Mouse (Mus musculus): Measurements from ENCODE around the gene Cnrip1. TPM values are rescaled to one million over a fixed set of nuclear protein-coding genes. Genes with fewer than 3 reads are reported as not detected.
"Not testable (repeated sequence)": the region's sequence is repeated elsewhere in the genome, so short reads cannot be mapped to it uniquely, and the experiment has no call there.

Cnrip1 gene
- polyA plus RNA-seq, 1 experiment from 2014 or later: 37.4 TPM

GRCm38 (mm10) chr11:17045806-17046205 lies 5.6 kb upstream of the Cnrip1 start:
- H3K9ac ChIP-seq (replicated peaks): no peak overlapping the region
- no peaks in the 10 kb centered on the region for H3K9me3 ChIP-seq
- 91% methylated on average over 2 of the region's 2 CpGs for WGBS
- H3K27ac ChIP-seq (replicated peaks): no peak overlapping the region
- no peaks in the 10 kb centered on the region for H3K36me3 ChIP-seq
- H3K4me2 ChIP-seq (replicated peaks): no peak overlapping the region
- no peaks in the 10 kb centered on the region for H3K4me1 ChIP-seq
- no peak for ATAC-seq (ENCODE audit: low FRiP score, low read depth)
- H3K27me3 ChIP-seq: no peaks in the 10 kb centered on the region
- no peak overlapping the region for H3K4me3 ChIP-seq

DNA sequence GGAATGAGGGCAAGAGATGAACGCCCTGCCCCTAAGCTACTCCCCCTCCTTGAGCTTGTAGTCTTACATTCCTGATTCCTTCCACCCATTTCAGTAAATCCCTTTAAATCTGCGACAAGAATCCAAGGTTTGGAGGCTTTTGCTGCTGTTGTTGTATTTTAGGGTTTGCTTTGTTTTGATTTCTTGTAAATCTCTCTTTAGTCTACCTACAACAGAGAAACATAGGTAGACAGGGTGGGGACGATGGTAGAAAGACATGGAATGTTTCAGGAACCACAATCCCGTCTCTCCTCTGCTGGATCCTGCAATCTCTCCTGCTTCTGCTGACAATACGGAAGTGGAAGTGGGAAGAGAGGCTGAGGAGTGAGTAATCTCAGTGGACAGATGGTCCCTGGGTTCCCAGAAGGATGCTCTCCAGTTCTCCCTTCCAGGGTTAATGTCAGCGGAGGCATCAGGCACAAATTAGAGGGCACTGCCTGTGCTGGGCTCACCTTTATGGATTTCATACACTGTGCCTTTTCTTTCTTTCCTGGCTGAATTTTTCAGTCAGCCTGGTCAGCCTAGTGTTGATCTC lies 1.2 kb downstream of the Cnrip1 start:
- WGBS: 18% methylated on average over 6 of the region's 6 CpGs
- Histone ChIP-seq H3K9me3 (no peaks in the 10 kb centered on the region), H3K36me3 (no peaks in the 10 kb centered on the region), H3K4me1 (0 out of 2 replicates have a peak, but pooled peaks cover 4% of the 10 kb centered on the region), H3K27ac (replicated peaks) (peak overlapping the region; percentile 88), H3K4me3 (peak overlapping the region; percentile 70), H3K27me3 (no peaks in the 10 kb centered on the region), H3K4me2 (replicated peaks) (peak overlapping the region; percentile 78), H3K9ac (replicated peaks) (peak overlapping the region; percentile 77)
- no peak for ATAC-seq (ENCODE audit: low FRiP score, low read depth)

GRCm38 (mm10) chr11:17069360-17069759 lies 18.0 kb downstream of the Cnrip1 start:
- H3K9ac ChIP-seq (replicated peaks); H3K36me3 ChIP-seq: not testable (repeated sequence)
- 90% methylated on average over 2 of the region's 2 CpGs for WGBS

DNA sequence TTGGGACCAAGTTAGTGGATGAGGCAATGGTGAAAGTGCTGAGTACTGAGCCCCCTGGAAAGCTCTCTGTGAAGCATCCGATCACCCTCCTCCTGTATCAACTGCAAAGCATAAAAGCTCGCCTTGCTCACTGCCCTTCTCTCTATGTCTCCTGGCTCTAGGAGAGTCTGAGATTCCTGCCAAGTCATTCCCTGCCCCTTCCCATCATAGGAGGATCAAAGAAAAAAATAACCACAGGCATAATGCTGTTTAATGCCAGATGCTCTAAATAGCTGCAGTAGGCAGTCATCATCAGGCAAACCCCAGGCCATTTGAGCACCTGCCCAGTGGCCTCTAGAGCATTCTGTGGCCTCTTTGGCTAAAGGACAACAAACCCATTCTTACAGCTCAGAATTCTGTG lies 24.3 kb downstream of the Cnrip1 start:
- Histone ChIP-seq H3K27me3 (no peaks in the 10 kb centered on the region), H3K4me1 (no peaks in the 10 kb centered on the region), H3K9ac (replicated peaks) (no peak overlapping the region), H3K4me3 (no peak overlapping the region), H3K36me3 (0 out of 2 replicates have a peak, but pooled peaks cover 4% of the 10 kb centered on the region), H3K9me3 (no peaks in the 10 kb centered on the region), H3K4me2 (replicated peaks) (no peak overlapping the region), H3K27ac (replicated peaks) (no peak overlapping the region)
- no peak for ATAC-seq (ENCODE audit: low FRiP score, low read depth)
- WGBS: 85% methylated on average over 2 of the region's 2 CpGs

More at GRCm38 (mm10) chr11:17069360-17069759, 18.0 kb downstream of the Cnrip1 start:
- H3K9me3 ChIP-seq; H3K27ac ChIP-seq (replicated peaks); H3K4me1 ChIP-seq; H3K4me3 ChIP-seq; H3K4me2 ChIP-seq (replicated peaks); H3K27me3 ChIP-seq; ATAC-seq (ENCODE audit: low FRiP score, low read depth): not testable (repeated sequence)

DNA sequence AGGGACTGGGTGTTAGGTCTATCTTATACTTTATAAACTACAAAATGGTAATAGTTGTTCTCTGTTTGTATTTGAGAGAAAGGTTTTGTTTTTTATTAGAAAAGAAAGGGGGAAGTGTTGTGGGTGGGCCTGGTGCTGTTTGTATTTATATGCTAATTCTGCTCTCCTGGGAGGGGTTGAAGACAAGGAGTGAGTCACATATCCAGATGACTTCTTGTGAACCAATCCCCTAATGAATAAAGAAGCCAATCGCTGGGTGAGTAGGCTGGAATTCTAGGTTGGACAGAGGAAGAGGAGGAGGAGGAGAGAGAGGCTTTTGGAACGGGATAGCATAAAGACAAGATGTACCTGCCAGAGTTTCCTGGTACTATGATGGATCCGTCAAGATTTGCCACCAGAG lies 30.7 kb downstream of the Cnrip1 start:
- Histone ChIP-seq H3K27me3 (no peaks in the 10 kb centered on the region), H3K4me1 (no peaks in the 10 kb centered on the region), H3K27ac (replicated peaks) (no peak overlapping the region), H3K4me3 (no peak overlapping the region), H3K9me3 (no peaks in the 10 kb centered on the region), H3K36me3 (0 out of 2 replicates have a peak, but pooled peaks cover 4% of the 10 kb centered on the region), H3K4me2 (replicated peaks) (no peak overlapping the region), H3K9ac (replicated peaks) (no peak overlapping the region)
- 41% methylated on average over 3 of the region's 3 CpGs for WGBS
- no peak for ATAC-seq (ENCODE audit: low FRiP score, low read depth)

GRCm38 (mm10) chr11:17082953-17083352 lies 31.6 kb downstream of the Cnrip1 start:
- no peaks in the 10 kb centered on the region for H3K27me3 ChIP-seq
- H3K9me3 ChIP-seq: no peaks in the 10 kb centered on the region
- ATAC-seq (ENCODE audit: low FRiP score, low read depth): peak; percentile 42; the same call in 1 of the 2 replicates
- 61% methylated on average over 2 of the region's 2 CpGs for WGBS
- 0 out of 2 replicates have a peak, but pooled peaks cover 4% of the 10 kb centered on the region for H3K36me3 ChIP-seq
- no peak overlapping the region for H3K9ac ChIP-seq (replicated peaks)
- no peak overlapping the region for H3K4me3 ChIP-seq
- H3K27ac ChIP-seq (replicated peaks): no peak overlapping the region
- H3K4me2 ChIP-seq (replicated peaks): no peak overlapping the region
- no peaks in the 10 kb centered on the region for H3K4me1 ChIP-seq

DNA sequence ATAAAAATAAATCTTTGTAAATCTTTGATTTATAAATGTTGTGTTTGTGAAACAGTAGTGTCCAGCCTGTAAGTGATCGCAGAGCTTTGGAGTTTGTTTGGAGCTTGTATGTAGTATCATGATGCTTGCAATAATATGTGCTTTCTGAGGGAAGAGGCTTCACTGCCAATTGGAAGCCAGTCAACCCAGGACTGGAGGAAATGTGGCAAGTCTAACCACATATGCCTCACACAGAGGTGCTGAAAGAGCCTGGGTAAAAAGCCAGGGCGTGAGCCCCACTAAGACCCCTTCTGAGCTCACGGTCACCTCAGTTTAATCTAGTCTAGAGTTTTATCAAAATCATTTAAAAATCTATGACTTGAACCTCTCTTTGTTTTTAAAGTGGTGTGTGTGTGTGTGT lies 32.1 kb downstream of the Cnrip1 start:
- Histone ChIP-seq H3K9ac (replicated peaks) (no peak overlapping the region), H3K27me3 (no peaks in the 10 kb centered on the region), H3K36me3 (0 out of 2 replicates have a peak, but pooled peaks cover 2% of the 10 kb centered on the region), H3K4me3 (no peak overlapping the region), H3K4me2 (replicated peaks) (no peak overlapping the region), H3K9me3 (no peaks in the 10 kb centered on the region), H3K4me1 (no peaks in the 10 kb centered on the region), H3K27ac (replicated peaks) (no peak overlapping the region)
- ATAC-seq (ENCODE audit: low FRiP score, low read depth): no peak
- WGBS: 96% methylated on average over 3 of the region's 3 CpGs

- 75% methylated on average over 1 of the region's 1 CpGs for WGBS
- H3K36me3 ChIP-seq: no peaks in the 10 kb centered on the region
- H3K9ac ChIP-seq (replicated peaks): no peak overlapping the region
- H3K4me2 ChIP-seq (replicated peaks): no peak overlapping the region
- H3K4me1 ChIP-seq: no peaks in the 10 kb centered on the region
- H3K9me3 ChIP-seq: no peaks in the 10 kb centered on the region
- no peaks in the 10 kb centered on the region for H3K27me3 ChIP-seq
- no peak for ATAC-seq (ENCODE audit: low FRiP score, low read depth)
- no peak overlapping the region for H3K4me3 ChIP-seq
- H3K27ac ChIP-seq (replicated peaks): no peak overlapping the region
Observed at GRCm38 (mm10) chr11:17083866-17084265, 32.5 kb downstream of the Cnrip1 start.

DNA sequence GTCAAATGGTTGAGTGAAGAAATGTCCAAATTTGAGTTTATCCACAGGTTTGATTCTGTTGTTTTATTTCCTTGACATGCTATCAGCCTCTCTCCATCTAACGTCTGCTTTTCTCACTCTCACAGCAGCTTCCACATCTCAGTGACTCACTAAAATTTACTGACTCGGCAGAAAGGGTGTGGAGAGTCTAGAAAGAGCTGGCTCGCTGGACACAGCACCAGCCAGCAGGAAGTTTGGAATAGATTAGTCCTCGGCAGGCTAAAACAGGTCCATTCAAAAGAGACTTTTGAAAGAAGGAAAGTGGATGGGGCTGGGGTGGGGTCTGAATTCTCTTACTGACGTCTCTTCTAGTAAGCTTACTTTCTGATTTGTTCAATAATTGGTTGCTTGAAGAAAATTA lies 34.7 kb downstream of the Cnrip1 start:
- no peaks in the 10 kb centered on the region for H3K36me3 ChIP-seq
- no peak overlapping the region for H3K9ac ChIP-seq (replicated peaks)
- H3K4me2 ChIP-seq (replicated peaks): no peak overlapping the region
- no peak overlapping the region for H3K27ac ChIP-seq (replicated peaks)
- no peaks in the 10 kb centered on the region for H3K27me3 ChIP-seq
- no peak for ATAC-seq (ENCODE audit: low FRiP score, low read depth)
- H3K4me3 ChIP-seq: no peak overlapping the region
- H3K4me1 ChIP-seq: no peaks in the 10 kb centered on the region
- 28% methylated on average over 5 of the region's 5 CpGs for WGBS
- H3K9me3 ChIP-seq: no peaks in the 10 kb centered on the region

- ATAC-seq (ENCODE audit: low FRiP score, low read depth): no peak
- Histone ChIP-seq H3K4me2 (replicated peaks) (no peak overlapping the region), H3K36me3 (no peaks in the 10 kb centered on the region), H3K4me3 (no peak overlapping the region), H3K27me3 (no peaks in the 10 kb centered on the region), H3K4me1 (no peaks in the 10 kb centered on the region), H3K9ac (replicated peaks) (no peak overlapping the region), H3K27ac (replicated peaks) (no peak overlapping the region), H3K9me3 (no peaks in the 10 kb centered on the region)
- WGBS: 93% methylated on average over 5 of the region's 5 CpGs
Observed at GRCm38 (mm10) chr11:17106936-17107335, 55.5 kb downstream of the Cnrip1 start.

- H3K4me2 ChIP-seq (replicated peaks): no peak overlapping the region
- WGBS: 77% methylated on average over 6 of the region's 6 CpGs
Observed at GRCm38 (mm10) chr11:17107359-17107758, 56.0 kb downstream of the Cnrip1 start.

GRCm38 (mm10) chr11:17112419-17113090 lies 61.2 kb downstream of the Cnrip1 start:
- H3K27ac ChIP-seq (replicated peaks): no peak overlapping the region
- H3K27me3 ChIP-seq: no peaks in the 10 kb centered on the region
- H3K36me3 ChIP-seq: no peaks in the 10 kb centered on the region
- WGBS: 74% methylated on average over 1 of the region's 1 CpGs
- no peaks in the 10 kb centered on the region for H3K9me3 ChIP-seq
- no peak for ATAC-seq (ENCODE audit: low FRiP score, low read depth)
- no peaks in the 10 kb centered on the region for H3K4me1 ChIP-seq
- no peak overlapping the region for H3K4me2 ChIP-seq (replicated peaks)
- no peak overlapping the region for H3K4me3 ChIP-seq
- no peak overlapping the region for H3K9ac ChIP-seq (replicated peaks)

More at GRCm38 (mm10) chr11:17107359-17107758, 56.0 kb downstream of the Cnrip1 start:
- no peak overlapping the region for H3K4me3 ChIP-seq
- no peak for ATAC-seq (ENCODE audit: low FRiP score, low read depth)
- no peaks in the 10 kb centered on the region for H3K27me3 ChIP-seq
- H3K9ac ChIP-seq (replicated peaks): no peak overlapping the region
- no peaks in the 10 kb centered on the region for H3K9me3 ChIP-seq
- no peaks in the 10 kb centered on the region for H3K4me1 ChIP-seq
- no peaks in the 10 kb centered on the region for H3K36me3 ChIP-seq
- H3K27ac ChIP-seq (replicated peaks): no peak overlapping the region
